Mouse (Mus musculus): ENCODE results near the gene Ankrd40. TPM values are rescaled to one million over a fixed set of nuclear protein-coding genes. Genes with fewer than 3 reads are reported as not detected.

Ankrd40 gene
- polyA plus RNA-seq, 1 experiment = 40.6 TPM

GRCm38 (mm10) chr11:94336551-94336950 lies 8.8 kb downstream of the Ankrd40 start:
- TF ChIP-seq GATA1 (IDR thresholded peaks at IDR 0.05; ENCODE audit: borderline replicate concordance, low read length) (no peak), FLI1 (IDR thresholded peaks at IDR 0.05; ENCODE audit: low read length) (no peak)
- H3K4me3 ChIP-seq (replicated peaks) = no peak overlapping the region
- peaks cover 57% of the 10 kb centered on the region for H3K36me3 ChIP-seq (replicated peaks; ENCODE audit: low read length)
- H3K4me1 ChIP-seq = no peaks in the 10 kb centered on the region
- H3K27me3 ChIP-seq (replicated peaks) = no peaks in the 10 kb centered on the region
- no peaks in the 10 kb centered on the region for H3K9me3 ChIP-seq

GRCm38 (mm10) chr11:94338347-94338746 lies 10.5 kb downstream of the Ankrd40 start:
- Histone ChIP-seq H3K4me3 (replicated peaks) (no peak overlapping the region), H3K4me1 (peaks cover 6% of the 10 kb centered on the region; the same call in 1 of the 2 replicates), H3K9me3 (no peaks in the 10 kb centered on the region), H3K36me3 (replicated peaks; ENCODE audit: low read length) (peaks cover 63% of the 10 kb centered on the region), H3K27me3 (replicated peaks) (peaks cover 5% of the 10 kb centered on the region)
- TF ChIP-seq FLI1 (IDR thresholded peaks at IDR 0.05; ENCODE audit: low read length) = no peak
- no peak for TF ChIP-seq GATA1 (IDR thresholded peaks at IDR 0.05; ENCODE audit: borderline replicate concordance, low read length)

- Histone ChIP-seq H3K27me3 (replicated peaks) (peaks cover 20% of the 10 kb centered on the region), H3K4me3 (replicated peaks) (no peak overlapping the region), H3K36me3 (replicated peaks; ENCODE audit: low read length) (peaks cover 51% of the 10 kb centered on the region), H3K4me1 (peaks cover 6% of the 10 kb centered on the region; the same call in 1 of the 2 replicates), H3K9me3 (no peaks in the 10 kb centered on the region)
- TF ChIP-seq FLI1 (IDR thresholded peaks at IDR 0.05; ENCODE audit: low read length) (no peak), GATA1 (IDR thresholded peaks at IDR 0.05; ENCODE audit: borderline replicate concordance, low read length) (no peak)
Observed at GRCm38 (mm10) chr11:94339732-94340585, 12.2 kb downstream of the Ankrd40 start.

- Histone ChIP-seq H3K36me3 (replicated peaks; ENCODE audit: low read length) (peaks cover 42% of the 10 kb centered on the region), H3K27me3 (replicated peaks) (peaks cover 33% of the 10 kb centered on the region), H3K4me1 (peaks cover 6% of the 10 kb centered on the region; the same call in 1 of the 2 replicates), H3K4me3 (replicated peaks) (no peak overlapping the region), H3K9me3 (no peaks in the 10 kb centered on the region)
- TF ChIP-seq FLI1 (IDR thresholded peaks at IDR 0.05; ENCODE audit: low read length) = no peak
- TF ChIP-seq GATA1 (IDR thresholded peaks at IDR 0.05; ENCODE audit: borderline replicate concordance, low read length) = no peak
Observed at GRCm38 (mm10) chr11:94340948-94341933, 13.4 kb downstream of the Ankrd40 start.

GRCm38 (mm10) chr11:94342114-94342905 lies 14.5 kb downstream of the Ankrd40 start:
- Histone ChIP-seq H3K4me1 (peaks cover 6% of the 10 kb centered on the region; the same call in 1 of the 2 replicates), H3K36me3 (replicated peaks; ENCODE audit: low read length) (peaks cover 38% of the 10 kb centered on the region)
- no peak for TF ChIP-seq FLI1 (IDR thresholded peaks at IDR 0.05; ENCODE audit: low read length)

GRCm38 (mm10) chr11:94343955-94344358 lies 16.2 kb downstream of the Ankrd40 start:
- H3K9me3 ChIP-seq = peaks cover 3% of the 10 kb centered on the region
- no peak overlapping the region for H3K4me3 ChIP-seq (replicated peaks)
- peaks cover 24% of the 10 kb centered on the region for H3K36me3 ChIP-seq (replicated peaks; ENCODE audit: low read length)
- peaks cover 44% of the 10 kb centered on the region for H3K27me3 ChIP-seq (replicated peaks)
- H3K4me1 ChIP-seq = peaks cover 6% of the 10 kb centered on the region; the same call in 1 of the 2 replicates
- TF ChIP-seq FLI1 (IDR thresholded peaks at IDR 0.05; ENCODE audit: low read length) (no peak), GATA1 (IDR thresholded peaks at IDR 0.05; ENCODE audit: borderline replicate concordance, low read length) (no peak)

More at GRCm38 (mm10) chr11:94342114-94342905, 14.5 kb downstream of the Ankrd40 start:
- peaks cover 42% of the 10 kb centered on the region for H3K27me3 ChIP-seq (replicated peaks)
- no peak overlapping the region for H3K4me3 ChIP-seq (replicated peaks)
- no peaks in the 10 kb centered on the region for H3K9me3 ChIP-seq

- TF ChIP-seq GATA1 (IDR thresholded peaks at IDR 0.05; ENCODE audit: borderline replicate concordance, low read length) (no peak), FLI1 (IDR thresholded peaks at IDR 0.05; ENCODE audit: low read length) (no peak)
- H3K4me1 ChIP-seq = peaks cover 10% of the 10 kb centered on the region
- H3K4me3 ChIP-seq (replicated peaks) = no peak overlapping the region
- H3K9me3 ChIP-seq = peaks cover 7% of the 10 kb centered on the region
- H3K36me3 ChIP-seq (replicated peaks; ENCODE audit: low read length) = peaks cover 19% of the 10 kb centered on the region
- peaks cover 47% of the 10 kb centered on the region for H3K27me3 ChIP-seq (replicated peaks)
Observed at GRCm38 (mm10) chr11:94344470-94344869, 16.7 kb downstream of the Ankrd40 start.

GRCm38 (mm10) chr11:94345926-94346325 lies 18.1 kb downstream of the Ankrd40 start:
- Histone ChIP-seq H3K36me3 (replicated peaks; ENCODE audit: low read length) (peaks cover 8% of the 10 kb centered on the region), H3K9me3 (peaks cover 7% of the 10 kb centered on the region), H3K4me1 (peaks cover 23% of the 10 kb centered on the region), H3K27me3 (replicated peaks) (peaks cover 55% of the 10 kb centered on the region), H3K4me3 (replicated peaks) (no peak overlapping the region)
- TF ChIP-seq FLI1 (IDR thresholded peaks at IDR 0.05; ENCODE audit: low read length) = no peak
- no peak for TF ChIP-seq GATA1 (IDR thresholded peaks at IDR 0.05; ENCODE audit: borderline replicate concordance, low read length)

- H3K4me3 ChIP-seq (replicated peaks) = no peak overlapping the region
- H3K9me3 ChIP-seq = peaks cover 7% of the 10 kb centered on the region
- peaks cover 6% of the 10 kb centered on the region for H3K36me3 ChIP-seq (replicated peaks; ENCODE audit: low read length)
- no peak for TF ChIP-seq GATA1 (IDR thresholded peaks at IDR 0.05; ENCODE audit: borderline replicate concordance, low read length)
- TF ChIP-seq FLI1 (IDR thresholded peaks at IDR 0.05; ENCODE audit: low read length) = no peak
- peaks cover 57% of the 10 kb centered on the region for H3K27me3 ChIP-seq (replicated peaks)
- peaks cover 28% of the 10 kb centered on the region for H3K4me1 ChIP-seq
Observed at GRCm38 (mm10) chr11:94346611-94347010, 18.8 kb downstream of the Ankrd40 start.

Measured in megakaryocyte, embryonic 14.5 days (primary cell).